Mouse (Mus musculus): ENCODE measurements at regions not wholly inside any gene's neighbourhood (a gene's known extent, or its start where the extent isn't known, plus 50 kb on each side); places are given as distances from the start of the nearest gene placed in this dataset.

DNA sequence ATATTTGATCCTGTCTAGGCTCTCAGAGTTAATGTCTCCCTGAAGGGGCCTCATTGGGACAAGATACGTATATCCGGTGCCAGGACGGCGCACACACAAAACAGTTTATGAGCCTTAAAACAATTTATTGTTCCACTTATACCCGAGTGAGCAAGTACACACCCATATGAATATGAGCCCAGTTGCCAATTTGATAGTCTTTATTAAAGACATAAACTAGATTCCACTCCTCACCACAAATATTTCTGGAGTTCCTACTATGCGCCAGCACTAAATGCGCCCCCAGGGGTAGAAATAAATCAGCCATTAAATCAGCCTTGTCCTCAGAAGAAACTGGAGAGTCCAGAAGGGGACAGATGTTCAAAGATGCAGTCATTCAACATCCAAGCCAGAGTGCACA lies 54.3 kb upstream of the Dlg1 start:
- Histone ChIP-seq H3K4me2 (no peak overlapping the region), H3K27me3 (no peaks in the 10 kb centered on the region), H3K9me3 (no peaks in the 10 kb centered on the region), H3K4me1 (replicated peaks) (peaks cover 9% of the 10 kb centered on the region; the same call in 1 of the 2 replicates), H3K9ac (no peak overlapping the region), H3K27ac (replicated peaks) (0 out of 2 replicates have a peak overlapping the region, but pooled peaks have one; percentile 14), H3K4me3 (no peak overlapping the region), H3K36me3 (no peaks in the 10 kb centered on the region)
- WGBS = 51% methylated on average over 7 of the region's 7 CpGs
- ATAC-seq (ENCODE audit: low read depth) = no peak

DNA sequence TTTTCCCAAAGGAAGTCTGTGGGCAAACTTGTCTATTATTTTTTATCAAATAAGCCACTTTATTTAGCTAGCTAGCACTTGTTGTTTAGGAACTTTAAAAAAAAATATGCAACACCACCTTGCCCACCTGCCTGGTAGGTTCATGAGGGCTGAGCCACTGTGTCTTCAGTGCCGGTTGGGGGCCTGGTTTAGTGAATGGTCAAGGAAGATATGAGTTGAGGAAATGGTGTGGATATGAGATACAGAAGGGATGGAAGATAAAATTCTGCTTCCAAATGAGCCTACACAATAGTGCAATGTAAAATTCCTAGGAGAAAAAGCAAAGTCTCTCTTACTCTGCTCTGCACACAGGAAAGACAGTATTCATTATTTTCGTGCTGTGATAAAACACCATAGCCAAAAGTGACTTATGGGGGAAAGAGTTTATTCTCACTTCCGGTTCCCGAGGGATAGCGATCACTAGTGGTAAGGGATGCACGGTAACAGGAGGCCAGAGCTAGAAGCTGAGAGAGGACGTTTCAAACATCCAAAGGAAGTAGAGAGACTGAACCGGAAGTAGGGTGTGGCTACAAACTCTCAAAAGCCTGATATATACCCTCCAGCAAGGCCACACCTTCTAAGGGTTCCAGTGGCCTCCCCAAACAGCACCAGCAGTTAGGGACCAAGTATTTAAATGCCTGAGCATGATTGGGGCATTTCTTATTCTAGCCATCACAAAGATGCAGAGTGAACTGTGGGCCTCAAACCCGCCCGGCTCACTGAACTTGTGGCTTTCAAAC lies 53.7 kb upstream of the Dlg1 start:
- Histone ChIP-seq H3K27me3 (no peaks in the 10 kb centered on the region), H3K9me3 (no peaks in the 10 kb centered on the region), H3K9ac (no peak overlapping the region), H3K27ac (replicated peaks) (no peak overlapping the region), H3K4me1 (replicated peaks) (peaks cover 9% of the 10 kb centered on the region; the same call in 1 of the 2 replicates), H3K4me3 (no peak overlapping the region), H3K36me3 (no peaks in the 10 kb centered on the region), H3K4me2 (no peak overlapping the region)
- no peak for ATAC-seq (ENCODE audit: low read depth)
- 84% methylated on average over 10 of the region's 10 CpGs for WGBS

Data from neural tube, embryonic 13.5 days (tissue).